Mouse (Mus musculus): ENCODE measurements around the gene Cnbp.

The Cnbp gene

DNA sequence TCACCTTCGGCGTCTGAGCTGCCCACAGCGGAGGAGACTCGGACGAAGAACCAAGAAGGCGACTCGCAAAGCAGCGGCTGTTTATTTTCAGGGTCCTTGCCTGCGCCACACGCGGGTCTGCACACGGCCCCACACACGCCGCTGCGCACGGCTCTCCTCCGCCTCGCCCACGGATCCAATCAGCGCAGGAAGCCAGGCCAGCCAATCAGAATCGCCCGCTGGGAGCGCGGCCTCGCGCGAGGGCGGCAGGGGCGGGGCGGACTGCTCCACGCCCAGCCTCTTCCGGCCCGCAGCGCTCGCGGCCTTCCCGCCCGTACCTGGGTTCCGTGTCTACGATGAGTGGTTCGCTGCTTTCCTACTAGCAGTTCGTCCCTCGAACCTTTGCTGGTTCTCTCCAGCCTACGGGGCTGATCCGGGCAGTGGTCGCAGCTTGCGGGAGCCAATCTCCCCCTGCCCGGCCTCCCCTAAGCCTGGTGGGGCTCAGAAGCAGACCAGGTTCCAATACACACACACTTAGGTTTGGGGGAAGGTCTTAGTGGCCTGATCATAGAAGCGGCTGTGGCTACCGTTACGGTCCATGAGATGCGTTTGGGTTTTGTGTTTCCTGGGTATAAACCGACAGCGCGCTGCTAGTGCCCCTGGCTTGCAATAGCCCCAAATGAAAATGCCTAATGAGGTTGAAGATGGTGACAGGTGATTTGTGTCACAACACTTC is at the start of gene Cnbp:
TSS of gene Cnbp (minus strand) at position 207 of the 715 bp plus-strand sequence.
- in situ Hi-C loops (cut with MboI; ENCODE audit: low pct_unique_long_range_greater_than_20kb in 1 of 2, low sequenced_read_pairs in 2 of 2, unreplicated experiment in 1 of 2) = no loop called here

DNA sequence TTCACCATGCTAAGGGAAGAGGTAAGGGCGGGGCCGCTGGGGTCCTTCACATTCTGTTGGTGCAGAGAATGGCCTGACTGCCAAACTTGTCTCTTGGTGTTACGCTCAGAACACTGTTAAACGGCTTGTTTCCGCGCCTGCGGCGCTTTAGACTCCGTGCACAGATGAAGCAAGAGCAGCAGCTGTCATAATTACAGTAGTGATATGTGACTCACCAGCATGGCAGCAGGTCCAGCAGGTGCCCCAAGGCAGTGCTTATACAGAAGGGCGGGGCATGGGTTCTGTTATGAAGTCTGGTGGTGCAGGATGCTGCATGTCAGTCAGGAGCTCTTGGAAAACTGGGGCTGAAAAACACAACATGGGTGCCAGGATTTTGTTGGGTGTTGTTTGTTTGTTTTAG is 47.1 kb upstream of the Cnbp start:
- in situ Hi-C loops (cut with MboI; ENCODE audit: low pct_unique_long_range_greater_than_20kb in 1 of 2, low sequenced_read_pairs in 2 of 2, unreplicated experiment in 1 of 2) = no loop called here

GRCm38 (mm10) chr6:87893931-87894330 is 43.0 kb upstream of the Cnbp start:
- in situ Hi-C loops (cut with MboI; ENCODE audit: low pct_unique_long_range_greater_than_20kb in 1 of 2, low sequenced_read_pairs in 2 of 2, unreplicated experiment in 1 of 2) = no loop called here

GRCm38 (mm10) chr6:87887594-87888233 is 36.8 kb upstream of the Cnbp start, which contains the start of gene Copg1:
TSS of gene Copg1 (plus strand) at chr6:87887814.
- in situ Hi-C loops (cut with MboI; ENCODE audit: low pct_unique_long_range_greater_than_20kb in 1 of 2, low sequenced_read_pairs in 2 of 2, unreplicated experiment in 1 of 2) = no loop called here

DNA sequence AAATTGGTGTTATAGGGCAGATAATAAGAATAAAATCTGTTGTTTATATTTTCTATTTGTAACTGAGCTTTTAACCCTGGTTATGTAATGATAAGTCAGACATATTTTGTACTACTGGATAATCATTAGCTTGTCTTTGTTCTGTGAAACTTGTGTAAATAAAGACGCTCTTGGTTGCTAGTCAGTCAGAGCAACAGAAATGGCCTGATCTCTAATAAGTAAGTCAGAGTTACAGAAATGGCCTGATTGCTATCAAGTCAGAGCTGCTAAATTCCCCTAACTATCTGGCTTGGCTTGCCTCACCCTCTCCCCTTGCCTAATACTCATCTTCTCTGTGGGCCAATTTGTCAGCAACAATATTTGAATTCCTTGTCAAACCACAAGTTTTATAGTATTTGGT is 35.8 kb upstream of the Cnbp start:
- in situ Hi-C loops (cut with MboI; ENCODE audit: low pct_unique_long_range_greater_than_20kb in 1 of 2, low sequenced_read_pairs in 2 of 2, unreplicated experiment in 1 of 2) = no loop called here

- in situ Hi-C loops (cut with MboI; ENCODE audit: low pct_unique_long_range_greater_than_20kb in 1 of 2, low sequenced_read_pairs in 2 of 2, unreplicated experiment in 1 of 2) = no loop called here
Measured at GRCm38 (mm10) chr6:87882816-87883215, 31.9 kb upstream of the Cnbp start.

DNA sequence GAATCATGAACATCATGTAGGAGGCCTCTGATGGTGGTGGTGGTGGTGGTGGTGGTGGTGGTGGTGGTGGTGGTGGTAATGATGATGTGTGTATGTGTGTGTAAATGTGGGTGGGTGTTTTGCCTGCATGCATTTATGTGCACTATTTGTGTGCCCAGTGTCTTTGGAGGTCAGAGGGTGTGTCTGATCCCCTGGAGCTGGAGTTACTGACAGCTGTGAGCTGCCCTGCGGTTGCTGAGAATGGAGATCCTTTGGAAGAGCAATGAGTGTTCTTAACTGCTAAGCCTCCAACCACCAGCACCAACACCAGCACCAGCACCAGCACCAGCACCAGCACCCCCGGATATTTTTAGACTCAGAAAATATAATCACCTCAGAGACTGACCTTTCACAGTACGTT is 31.3 kb upstream of the Cnbp start:
- in situ Hi-C loops (cut with MboI; ENCODE audit: low pct_unique_long_range_greater_than_20kb in 1 of 2, low sequenced_read_pairs in 2 of 2, unreplicated experiment in 1 of 2) = no loop called here

- in situ Hi-C loops (cut with MboI; ENCODE audit: low pct_unique_long_range_greater_than_20kb in 1 of 2, low sequenced_read_pairs in 2 of 2, unreplicated experiment in 1 of 2) = no loop called here
Measured at GRCm38 (mm10) chr6:87879628-87880027, 28.7 kb upstream of the Cnbp start.

- in situ Hi-C loops (cut with MboI; ENCODE audit: low pct_unique_long_range_greater_than_20kb in 1 of 2, low sequenced_read_pairs in 2 of 2, unreplicated experiment in 1 of 2) = no loop called here
Measured at GRCm38 (mm10) chr6:87879010-87879409, 28.1 kb upstream of the Cnbp start.

DNA sequence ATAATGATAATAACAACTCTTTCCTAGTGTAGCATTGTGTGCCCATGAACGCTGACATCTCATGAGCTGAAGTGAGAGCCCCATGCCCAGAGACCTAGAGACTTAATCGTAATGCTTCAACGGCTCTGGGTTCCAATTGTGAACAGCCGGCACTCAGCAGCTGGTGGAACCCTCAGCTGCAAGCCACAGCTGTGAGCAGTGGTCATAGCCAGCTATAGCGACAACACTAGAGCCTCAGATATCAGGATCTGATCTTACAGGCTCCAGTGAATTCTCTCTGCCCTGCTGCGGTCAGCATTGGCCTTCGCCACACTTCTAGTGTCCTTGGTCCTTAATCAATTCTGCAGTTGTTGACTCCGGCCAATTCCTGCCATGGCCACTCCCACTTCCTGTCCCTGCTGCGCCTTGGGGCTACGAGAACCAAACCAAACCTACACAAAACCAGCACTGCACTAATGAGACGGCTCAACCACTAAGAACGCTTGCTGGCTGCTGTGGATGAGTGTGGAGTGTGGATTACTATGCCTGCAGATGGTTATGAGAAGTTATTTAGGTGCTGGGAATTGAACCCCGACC is 25.2 kb upstream of the Cnbp start:
- in situ Hi-C loops (cut with MboI; ENCODE audit: low pct_unique_long_range_greater_than_20kb in 1 of 2, low sequenced_read_pairs in 2 of 2, unreplicated experiment in 1 of 2) = no loop called here

DNA sequence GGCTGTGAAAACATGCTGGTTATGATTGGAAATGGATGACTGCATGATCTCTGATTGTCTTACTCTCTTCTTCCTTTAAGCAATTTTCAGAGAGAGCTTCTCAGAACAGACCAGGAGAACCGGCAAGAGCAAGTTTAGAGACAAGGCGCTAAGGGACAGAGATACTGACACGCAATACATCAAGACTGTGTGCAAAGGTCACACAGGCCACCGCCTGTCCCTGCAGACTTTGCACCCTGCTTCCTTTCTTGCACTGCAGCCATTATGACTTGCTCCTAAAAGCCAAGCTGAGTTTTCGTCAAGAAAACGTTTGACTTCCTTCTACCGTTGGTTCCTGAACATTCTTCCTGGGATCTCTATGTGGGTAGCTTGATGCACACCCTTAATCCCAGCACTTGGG is 24.7 kb upstream of the Cnbp start:
- in situ Hi-C loops (cut with MboI; ENCODE audit: low pct_unique_long_range_greater_than_20kb in 1 of 2, low sequenced_read_pairs in 2 of 2, unreplicated experiment in 1 of 2) = no loop called here

DNA sequence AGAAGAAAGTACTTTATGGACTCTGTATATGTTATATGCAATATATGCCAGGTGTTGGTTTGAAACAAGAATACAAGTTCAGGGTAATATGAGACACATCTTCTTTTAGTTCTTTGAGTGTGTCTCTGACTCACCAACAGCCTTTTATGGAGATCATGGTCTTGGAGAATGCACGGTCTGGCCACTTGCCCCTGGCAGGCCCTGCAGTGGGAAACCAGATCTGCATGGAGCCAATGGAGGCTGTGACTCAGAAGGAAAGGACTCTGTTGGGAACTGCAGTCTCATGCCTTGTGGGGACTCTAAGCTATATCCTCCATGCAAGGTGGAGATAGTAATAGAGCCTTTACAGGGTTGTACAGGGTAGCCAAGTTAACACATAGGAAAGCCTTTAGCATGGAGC is 24.2 kb upstream of the Cnbp start:
- in situ Hi-C loops (cut with MboI; ENCODE audit: low pct_unique_long_range_greater_than_20kb in 1 of 2, low sequenced_read_pairs in 2 of 2, unreplicated experiment in 1 of 2) = no loop called here

DNA sequence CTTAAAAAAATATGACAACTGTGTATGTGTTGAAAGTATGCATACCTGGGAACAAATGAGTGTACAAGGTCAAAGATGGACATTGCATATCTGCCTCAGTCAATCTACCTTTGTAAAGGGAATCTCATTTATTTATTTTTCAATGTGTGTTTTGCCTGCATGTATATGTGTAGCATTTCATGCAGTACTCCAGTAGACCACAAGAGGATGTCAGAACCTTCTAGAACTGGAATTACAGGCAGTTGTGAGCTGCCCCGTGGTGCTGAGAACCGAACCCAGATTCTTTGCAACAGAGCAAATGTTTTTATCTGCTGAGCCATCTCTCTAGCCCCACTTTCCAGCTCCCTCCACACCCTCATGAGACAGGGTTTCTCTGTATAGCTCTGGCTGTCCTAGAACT is 23.1 kb upstream of the Cnbp start:
- in situ Hi-C loops (cut with MboI; ENCODE audit: low pct_unique_long_range_greater_than_20kb in 1 of 2, low sequenced_read_pairs in 2 of 2, unreplicated experiment in 1 of 2) = no loop called here

GRCm38 (mm10) chr6:87873104-87873503 is 22.2 kb upstream of the Cnbp start:
- in situ Hi-C loops (cut with MboI; ENCODE audit: low pct_unique_long_range_greater_than_20kb in 1 of 2, low sequenced_read_pairs in 2 of 2, unreplicated experiment in 1 of 2) = no loop called here

DNA sequence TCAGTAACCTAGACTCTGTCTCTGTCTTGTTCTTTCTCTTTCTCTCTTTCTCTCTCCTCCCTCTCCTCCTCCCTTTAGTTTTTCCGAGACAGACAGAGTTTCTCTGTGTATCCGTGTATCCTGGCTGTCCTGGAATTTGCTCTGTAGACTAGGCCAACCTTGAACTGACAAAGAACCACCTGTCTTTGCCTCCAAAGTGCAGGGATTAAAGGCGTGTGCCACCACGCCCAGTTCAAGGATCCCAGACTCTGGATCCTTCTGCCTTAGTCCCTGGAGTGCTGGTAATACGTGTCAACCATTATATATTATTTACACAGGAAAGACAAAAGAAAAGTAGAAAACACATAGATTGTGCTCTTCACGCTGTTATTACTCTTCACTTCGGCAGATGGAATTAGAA is 20.3 kb upstream of the Cnbp start:
- in situ Hi-C loops (cut with MboI; ENCODE audit: low pct_unique_long_range_greater_than_20kb in 1 of 2, low sequenced_read_pairs in 2 of 2, unreplicated experiment in 1 of 2) = no loop called here

- in situ Hi-C loops (cut with MboI; ENCODE audit: low pct_unique_long_range_greater_than_20kb in 1 of 2, low sequenced_read_pairs in 2 of 2, unreplicated experiment in 1 of 2) = no loop called here
Measured at GRCm38 (mm10) chr6:87870440-87870839, 19.5 kb upstream of the Cnbp start.

DNA sequence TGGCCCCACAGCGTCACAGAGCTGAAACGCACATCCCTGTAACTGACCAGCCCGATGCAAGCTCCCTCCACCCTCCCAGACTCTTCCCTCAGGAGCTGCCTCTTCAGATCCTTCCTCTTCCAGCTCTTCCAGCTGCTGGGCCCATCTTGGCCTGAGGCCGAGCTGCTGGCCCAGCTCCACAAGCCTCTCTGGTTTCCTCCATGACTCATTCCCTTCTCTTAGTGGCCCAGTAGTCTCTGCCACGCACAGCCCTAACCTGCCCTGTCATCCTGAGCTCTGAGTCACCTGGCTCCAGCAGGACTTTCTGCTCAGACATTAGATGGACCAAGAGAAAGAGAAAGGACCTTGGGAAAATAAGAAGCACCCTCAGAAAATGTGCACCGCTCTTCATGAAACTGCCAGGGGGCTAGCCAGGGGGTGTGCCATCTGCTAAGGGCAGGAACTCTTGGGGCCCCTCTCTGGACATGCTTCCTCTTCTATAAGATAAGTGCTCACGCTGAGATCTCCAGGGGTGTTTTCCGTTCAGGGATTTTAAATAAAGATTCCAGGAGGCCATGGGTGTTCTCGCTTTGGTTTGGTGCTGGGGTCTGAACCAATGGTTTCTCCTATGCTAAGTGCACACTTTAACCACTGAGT is 18.1 kb upstream of the Cnbp start:
- in situ Hi-C loops (cut with MboI; ENCODE audit: low pct_unique_long_range_greater_than_20kb in 1 of 2, low sequenced_read_pairs in 2 of 2, unreplicated experiment in 1 of 2) = no loop called here

DNA sequence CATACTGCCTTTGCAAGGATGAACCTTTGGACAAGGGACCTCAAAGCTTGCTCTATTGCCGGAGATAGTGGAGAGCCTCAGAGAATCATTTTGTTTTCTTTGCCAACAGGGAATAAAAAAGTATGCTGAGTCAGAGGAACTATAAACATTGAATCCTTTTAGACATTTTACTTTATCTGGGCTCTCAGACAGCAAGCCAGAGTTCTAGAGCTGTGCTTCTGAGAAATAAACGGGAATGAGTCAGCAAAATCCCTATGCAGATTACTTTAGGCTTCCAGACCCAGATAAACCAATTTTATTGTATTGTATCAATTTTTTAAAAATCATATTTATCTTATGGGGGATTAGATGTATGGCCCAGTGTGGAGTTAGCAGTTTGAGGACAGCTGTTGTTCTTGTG is 16.4 kb upstream of the Cnbp start:
- in situ Hi-C loops (cut with MboI; ENCODE audit: low pct_unique_long_range_greater_than_20kb in 1 of 2, low sequenced_read_pairs in 2 of 2, unreplicated experiment in 1 of 2) = no loop called here

GRCm38 (mm10) chr6:87866211-87866610 is 15.3 kb upstream of the Cnbp start:
- in situ Hi-C loops (cut with MboI; ENCODE audit: low pct_unique_long_range_greater_than_20kb in 1 of 2, low sequenced_read_pairs in 2 of 2, unreplicated experiment in 1 of 2) = no loop called here

All from mouse embryonic stem cell (cell line).